Mouse (Mus musculus): ENCODE measurements around the gene Gm42688. TPM values are rescaled to one million over a fixed set of nuclear protein-coding genes. Genes with fewer than 3 reads are reported as not detected.

Gm42688 gene
- total RNA-seq, 2 experiments from 2014 or later = 3.9 to 5.0 TPM

DNA sequence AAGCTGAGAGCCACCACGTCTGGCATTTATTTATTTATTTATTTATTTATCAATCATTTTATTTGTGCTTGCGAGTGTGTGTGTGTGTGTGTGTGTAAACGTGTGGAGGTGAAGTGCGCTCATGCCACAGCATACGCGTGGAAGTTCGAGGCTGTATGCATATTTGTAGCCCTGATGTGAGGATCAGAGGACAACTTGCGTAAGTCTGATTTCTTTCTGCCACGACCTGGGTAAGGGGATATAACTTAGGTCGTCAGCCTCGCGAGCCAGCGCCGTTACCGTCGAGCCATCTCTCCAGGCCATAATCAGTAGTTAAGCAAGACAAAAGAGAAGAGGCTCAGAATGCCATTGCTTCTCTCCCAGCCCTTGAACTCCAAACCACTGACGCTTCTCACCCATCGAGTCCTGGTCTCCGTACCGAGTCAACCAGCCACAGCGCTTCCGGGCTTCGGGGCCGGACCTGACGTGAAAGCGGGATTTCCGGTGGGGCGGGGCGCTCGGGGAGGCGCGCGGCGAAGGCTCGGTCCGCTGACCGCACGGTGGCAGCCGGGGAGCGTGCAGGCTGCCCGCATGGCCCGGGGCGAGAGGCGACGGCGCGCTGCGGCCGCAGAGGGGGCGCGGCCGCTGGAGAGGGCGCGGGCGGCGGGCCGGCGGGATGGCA lies 13.7 kb downstream of the Gm42688 start, which contains the start of gene Mogs:
Mogs (plus strand) TSS at position 486 of the 661 bp plus-strand sequence.
- peak; percentile 91 to 94 for DNase-seq (ENCODE audit: low spot score in 2 of 2)
- intact Hi-C loops (cut with DNase I) = loop anchor here (2.0 kb wide), 1 partner anchor 44 kb away; no protein-coding TSS in a partner anchor

DNA sequence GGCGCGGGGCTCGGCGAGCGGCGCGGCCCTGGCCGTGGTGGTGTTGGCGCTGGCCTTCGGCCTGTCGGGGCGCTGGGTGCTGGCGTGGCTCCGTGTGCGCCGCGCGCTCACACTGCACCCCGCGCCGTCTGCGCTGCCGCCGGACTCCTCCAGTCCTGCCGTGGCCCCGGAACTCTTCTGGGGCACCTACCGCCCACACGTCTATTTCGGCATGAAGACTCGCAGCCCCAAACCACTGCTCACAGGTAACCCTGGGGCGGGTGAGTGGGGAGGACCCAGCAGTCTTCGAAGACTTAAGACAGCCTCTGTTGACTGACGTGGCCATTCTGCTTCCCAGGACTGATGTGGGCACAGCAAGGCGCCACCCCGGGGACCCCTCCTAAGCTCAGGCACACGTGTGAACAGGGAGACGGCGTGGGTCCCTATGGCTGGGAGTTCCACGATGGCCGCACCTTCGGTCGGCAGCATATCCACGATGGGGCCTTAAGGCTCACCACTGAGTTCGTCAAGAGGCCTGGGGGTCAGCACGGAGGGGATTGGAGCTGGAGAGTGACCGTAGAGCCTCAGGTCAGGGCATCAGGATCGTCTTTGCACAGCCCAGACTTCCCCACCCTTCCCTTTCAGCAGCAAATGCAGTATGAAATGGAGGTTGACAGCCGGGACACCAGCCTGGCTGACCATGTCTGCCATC lies 14.4 kb downstream of the Gm42688 start:
- no peak for DNase-seq (ENCODE audit: low spot score in 2 of 2)
- intact Hi-C loops (cut with DNase I) = loop anchor here (2.0 kb wide), 1 partner anchor 43 kb away; no protein-coding TSS in a partner anchor

DNA sequence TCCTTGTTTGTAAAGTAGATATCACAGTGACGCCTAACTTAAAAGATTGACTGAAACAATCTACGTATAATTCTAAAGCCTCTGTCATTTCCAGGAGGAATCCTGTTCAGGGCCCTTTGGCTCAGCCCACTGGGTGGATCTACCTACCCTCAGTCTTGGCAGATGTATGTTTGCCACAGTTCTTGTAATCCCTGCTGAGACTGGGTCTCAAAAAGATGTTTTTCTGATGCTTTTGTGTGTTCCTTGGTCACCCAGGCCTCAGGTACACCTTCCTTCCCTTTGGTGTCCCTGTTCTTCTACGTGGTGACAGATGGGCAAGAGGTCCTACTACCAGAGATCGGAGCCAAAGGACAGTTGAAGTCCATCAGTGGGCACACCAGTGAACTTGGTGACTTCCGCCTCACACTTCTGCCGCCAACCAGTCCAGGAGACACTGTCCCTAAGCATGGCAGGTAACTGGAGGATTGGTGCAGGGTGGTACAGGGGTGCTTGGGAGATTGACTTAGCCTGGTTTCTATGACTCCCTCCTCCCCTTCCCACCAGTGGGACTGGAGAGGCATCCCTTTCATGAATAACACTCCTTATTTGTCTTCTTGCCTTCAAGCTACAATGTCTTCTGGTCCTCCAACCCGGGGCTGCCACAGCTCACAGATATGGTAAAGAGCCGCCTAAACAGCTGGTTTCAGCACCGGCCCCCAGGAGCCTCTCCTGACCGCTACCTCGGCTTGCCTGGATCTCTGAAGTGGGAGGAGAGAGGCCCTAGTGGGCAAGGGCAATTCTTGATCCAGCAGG lies 15.2 kb downstream of the Gm42688 start:
- DNase-seq (ENCODE audit: low spot score in 2 of 2) = no peak
- intact Hi-C loops (cut with DNase I) = no loop called here

DNA sequence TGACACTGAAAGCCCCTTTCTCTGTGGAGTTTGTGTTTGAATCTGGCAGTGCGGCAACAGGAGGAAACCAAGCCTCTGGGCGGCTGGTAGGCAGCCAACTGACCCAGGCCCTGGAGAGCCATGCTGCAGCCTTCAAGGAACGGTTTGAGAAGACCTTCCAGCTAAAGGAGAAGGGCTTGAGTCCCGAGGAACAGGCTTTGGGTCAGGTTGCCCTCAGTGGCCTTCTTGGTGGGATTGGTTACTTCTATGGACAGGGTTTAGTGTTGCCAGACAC lies 15.7 kb downstream of the Gm42688 start:
- intact Hi-C loops (cut with DNase I) = no loop called here

DNA sequence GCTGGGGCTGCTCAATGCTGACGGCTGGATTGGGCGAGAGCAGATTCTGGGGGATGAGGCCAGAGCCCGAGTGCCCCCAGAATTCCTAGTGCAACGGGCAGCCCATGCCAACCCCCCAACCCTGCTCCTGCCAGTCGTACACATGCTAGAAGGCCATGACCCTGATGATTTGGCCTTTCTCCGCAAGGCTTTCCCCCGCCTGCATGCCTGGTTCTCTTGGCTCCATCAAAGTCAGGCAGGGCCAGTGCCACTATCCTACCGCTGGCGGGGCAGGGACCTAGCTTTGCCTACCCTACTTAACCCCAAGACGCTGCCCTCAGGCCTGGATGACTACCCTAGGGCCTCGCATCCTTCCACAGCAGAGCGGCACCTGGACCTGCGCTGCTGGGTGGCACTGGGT lies 16.2 kb downstream of the Gm42688 start:
- intact Hi-C loops (cut with DNase I) = no loop called here

More for the DNA sequence above, 15.7 kb downstream of the Gm42688 start:
- no peak for DNase-seq (ENCODE audit: low spot score in 2 of 2)

DNA sequence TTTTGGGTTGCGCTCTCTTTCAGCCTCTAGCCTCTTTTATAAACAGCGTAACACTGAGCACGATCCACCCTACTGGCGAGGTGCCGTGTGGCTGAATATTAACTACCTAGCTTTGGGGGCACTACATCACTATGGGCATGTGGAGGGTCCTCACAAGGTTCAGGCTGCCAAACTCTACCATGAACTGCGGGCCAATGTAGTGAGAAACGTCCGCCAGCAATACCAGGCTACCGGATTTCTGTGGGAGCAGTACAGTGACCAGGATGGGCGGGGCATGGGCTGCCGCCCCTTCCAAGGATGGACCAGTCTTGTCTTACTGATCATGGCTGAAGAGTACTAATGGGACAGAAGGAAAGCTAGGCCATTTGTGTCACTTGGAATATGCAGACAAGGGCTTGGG lies 17.0 kb downstream of the Gm42688 start:
- no peak for DNase-seq (ENCODE audit: low spot score in 2 of 2)
- intact Hi-C loops (cut with DNase I) = no loop called here

More for the DNA sequence above, 16.2 kb downstream of the Gm42688 start:
- DNase-seq (ENCODE audit: low spot score in 2 of 2) = no peak

DNA sequence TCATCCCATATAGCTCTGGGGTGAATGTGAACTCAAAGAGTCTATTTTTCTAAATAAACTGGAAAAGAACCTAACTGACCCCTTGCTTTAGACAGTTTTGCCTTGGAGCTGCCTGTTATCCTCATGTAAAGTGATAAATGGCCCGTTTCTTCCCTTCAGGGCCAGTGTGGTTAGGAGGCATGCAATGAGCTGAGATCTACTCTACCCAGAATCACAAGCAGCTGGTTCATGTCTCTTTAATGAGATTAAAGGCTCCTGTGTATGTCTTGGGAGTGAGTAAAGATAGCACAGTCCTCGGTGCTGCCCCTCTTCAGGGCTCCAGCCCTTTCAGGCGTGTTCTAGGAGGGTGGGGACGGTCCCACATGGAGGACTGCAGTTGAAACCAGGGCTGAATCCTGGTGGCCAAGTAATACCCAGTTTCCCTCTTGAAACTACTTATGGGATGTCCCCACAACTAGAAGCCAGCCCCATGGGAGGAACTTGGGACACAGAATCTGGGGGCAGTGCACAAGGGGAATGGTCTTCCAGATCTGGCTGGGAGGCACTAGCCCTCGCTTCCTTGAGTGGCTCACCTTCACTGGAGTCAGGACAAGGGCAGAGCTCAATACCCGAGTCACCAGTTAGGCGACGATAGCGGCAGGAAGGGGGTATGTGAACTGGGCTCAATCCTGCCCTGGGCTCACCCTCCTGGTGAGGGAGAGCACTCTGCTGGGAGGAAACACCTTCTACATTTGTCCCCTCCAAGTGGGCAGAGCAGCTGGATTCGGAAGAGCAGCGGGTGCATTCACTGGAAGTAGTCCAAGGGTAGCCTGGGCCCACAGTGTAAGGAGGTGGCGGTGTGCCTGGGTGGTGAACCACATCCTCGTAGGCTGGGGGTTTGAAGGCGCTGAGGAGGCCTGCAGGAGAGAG lies 17.7 kb downstream of the Gm42688 start:
- no peak for DNase-seq (ENCODE audit: low spot score in 2 of 2)
- intact Hi-C loops (cut with DNase I) = no loop called here

DNA sequence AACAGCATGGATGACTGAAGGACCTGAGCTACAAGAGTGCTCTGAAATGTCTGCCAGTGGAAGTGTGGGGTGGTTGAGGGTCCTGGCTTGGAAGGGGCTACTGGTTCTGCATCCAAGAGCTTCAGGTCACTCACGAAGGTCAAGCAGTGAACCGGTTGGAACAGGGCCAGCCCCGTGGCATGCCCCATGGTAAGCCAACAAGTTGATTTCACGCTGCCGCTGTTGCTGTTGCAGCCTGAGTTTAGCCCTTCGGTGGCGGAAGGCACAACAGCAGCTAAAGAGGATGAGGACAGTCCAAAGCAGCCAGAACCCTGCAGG lies 18.3 kb downstream of the Gm42688 start:
- intact Hi-C loops (cut with DNase I) = no loop called here
- DNase-seq (ENCODE audit: low spot score in 2 of 2) = no peak

DNA sequence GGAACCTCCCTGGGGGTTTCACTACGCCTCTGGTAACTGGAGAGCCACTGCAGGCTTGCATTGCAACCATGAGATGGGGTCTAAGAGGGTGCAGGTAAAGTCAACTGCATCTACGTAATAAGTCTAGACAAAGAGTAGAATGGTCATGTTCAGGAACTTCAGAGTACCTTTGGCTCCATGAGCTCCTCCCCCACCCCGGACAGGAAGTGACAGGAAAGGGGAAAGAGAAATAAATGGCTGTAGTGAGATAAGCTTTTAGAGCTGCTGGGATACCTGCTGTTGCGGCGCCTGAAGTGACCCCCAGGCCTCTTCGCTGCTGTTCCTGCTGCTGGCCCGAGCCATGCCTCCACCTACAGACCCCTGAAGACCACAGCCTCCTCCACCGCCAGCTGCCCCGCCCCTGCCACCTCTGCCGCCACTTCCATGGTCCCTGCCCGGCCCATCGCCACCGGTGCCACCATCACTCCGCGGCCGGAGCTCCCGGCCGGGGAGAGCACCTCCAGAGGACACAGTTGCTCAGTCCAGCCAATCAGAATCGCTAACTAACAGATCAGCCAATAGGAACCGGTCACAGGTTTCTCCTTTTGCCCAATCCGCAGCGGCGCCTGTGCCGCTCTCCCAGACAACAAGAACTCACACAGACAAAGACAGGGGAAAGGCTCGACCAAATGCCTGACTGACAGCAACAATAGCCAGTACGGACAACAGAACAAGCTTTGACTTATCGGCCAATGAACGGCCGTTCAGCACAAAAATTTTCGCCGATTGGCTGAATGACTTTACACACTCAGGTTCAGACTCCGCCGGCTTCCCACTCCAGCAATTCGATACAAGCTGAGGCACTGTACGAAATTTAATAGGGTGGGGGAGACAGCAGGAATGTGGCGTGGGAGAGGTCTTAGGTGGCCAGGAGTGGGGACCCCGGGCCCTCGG lies 19.8 kb downstream of the Gm42688 start, which contains the start of gene Wbp1:
Wbp1 (minus strand) TSS at position 630 of the 933 bp plus-strand sequence.
- intact Hi-C loops (cut with DNase I) = no loop called here

DNA sequence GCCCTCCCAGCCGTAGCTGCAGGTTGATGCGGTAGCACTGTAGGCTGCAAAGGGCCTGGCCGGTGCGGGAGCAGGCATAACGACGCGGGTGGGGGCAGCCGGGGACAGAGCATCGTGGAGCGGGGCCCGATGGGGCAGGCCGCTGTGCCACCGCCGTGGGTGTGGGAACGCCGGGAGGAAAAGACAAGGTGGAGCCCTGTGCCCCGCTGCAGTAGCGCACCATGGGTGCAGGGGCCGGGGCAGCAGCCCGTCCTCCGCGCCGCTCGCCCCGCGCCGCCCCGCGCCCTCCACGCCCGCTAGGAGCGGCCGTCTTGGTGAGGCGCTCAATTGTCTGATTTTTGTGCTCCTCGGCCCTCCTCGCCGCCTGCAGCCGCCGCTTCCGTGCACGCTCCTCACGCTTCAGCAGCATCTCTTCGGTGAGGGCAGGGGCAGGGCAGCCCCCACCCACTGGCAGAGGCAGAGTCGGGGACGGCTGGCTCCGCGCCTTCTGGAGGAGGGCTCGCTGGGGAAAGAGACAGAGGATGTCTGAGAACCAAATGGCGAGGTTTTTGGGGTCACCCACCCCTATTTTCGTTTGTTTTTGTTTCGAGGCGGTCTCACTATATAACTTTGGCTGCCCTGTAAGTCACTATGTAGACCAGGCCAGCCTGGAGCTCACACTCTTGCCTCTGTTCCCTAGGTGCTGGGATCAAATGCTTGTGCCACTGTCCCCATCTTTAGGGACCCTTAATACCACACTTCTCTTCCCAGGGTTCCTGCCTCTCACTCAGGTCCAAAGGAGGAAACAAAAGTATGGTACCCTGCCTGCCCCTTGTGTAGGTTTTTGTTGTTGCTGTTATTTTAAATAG lies 20.7 kb downstream of the Gm42688 start:
- intact Hi-C loops (cut with DNase I) = no loop called here
- no peak for DNase-seq (ENCODE audit: low spot score in 2 of 2)

More for the DNA sequence above, 19.8 kb downstream of the Gm42688 start, which contains the start of gene Wbp1:
- peak; percentile 95 to 100 for DNase-seq (ENCODE audit: low spot score in 2 of 2)

DNA sequence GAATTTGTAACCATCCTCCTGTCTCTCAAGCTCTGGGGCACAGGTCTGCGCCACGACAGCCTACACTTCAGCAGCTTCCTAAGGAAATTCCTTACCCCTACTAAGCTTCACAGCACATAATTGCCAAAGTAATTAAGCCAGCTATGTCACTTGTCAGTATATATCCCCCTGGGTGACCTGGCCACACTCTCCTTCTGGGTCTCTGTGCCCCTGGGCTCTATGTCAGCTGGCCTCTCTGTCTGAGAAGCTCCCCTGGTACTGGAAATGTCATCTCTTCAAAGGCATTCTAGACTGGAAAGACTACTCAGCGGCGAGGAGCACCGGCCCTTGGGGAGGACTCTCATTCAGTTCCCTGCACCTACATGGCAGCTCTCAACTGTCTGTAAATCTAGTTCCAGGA lies 21.5 kb downstream of the Gm42688 start:
- intact Hi-C loops (cut with DNase I) = no loop called here

DNA sequence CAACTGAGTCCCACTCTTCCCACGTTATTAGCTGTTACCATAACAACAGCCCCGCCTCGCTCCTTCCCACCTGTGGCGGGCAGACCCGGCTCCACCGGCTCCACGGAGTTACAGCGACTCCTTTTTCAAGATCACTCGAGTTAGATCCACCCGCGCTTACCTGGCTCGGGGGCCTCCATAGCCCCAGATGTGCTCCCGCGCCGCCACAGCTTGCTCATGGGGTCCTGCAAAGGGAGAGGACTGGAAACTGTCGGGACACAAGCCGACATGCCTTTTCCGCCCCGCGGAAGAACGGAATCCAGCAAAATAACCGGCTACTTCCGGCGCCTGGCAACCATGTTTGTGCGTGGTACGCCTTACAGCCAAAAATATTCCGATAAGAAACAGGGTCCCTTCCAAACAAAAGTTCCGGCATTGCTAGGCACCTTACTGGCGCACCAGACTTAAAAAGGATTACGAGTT lies 23.5 kb downstream of the Gm42688 start:
- intact Hi-C loops (cut with DNase I) = no loop called here
- DNase-seq (ENCODE audit: low spot score in 2 of 2) = peak; percentile 88 to 92

More for the DNA sequence above, 21.5 kb downstream of the Gm42688 start:
- DNase-seq (ENCODE audit: low spot score in 2 of 2) = no peak

DNA sequence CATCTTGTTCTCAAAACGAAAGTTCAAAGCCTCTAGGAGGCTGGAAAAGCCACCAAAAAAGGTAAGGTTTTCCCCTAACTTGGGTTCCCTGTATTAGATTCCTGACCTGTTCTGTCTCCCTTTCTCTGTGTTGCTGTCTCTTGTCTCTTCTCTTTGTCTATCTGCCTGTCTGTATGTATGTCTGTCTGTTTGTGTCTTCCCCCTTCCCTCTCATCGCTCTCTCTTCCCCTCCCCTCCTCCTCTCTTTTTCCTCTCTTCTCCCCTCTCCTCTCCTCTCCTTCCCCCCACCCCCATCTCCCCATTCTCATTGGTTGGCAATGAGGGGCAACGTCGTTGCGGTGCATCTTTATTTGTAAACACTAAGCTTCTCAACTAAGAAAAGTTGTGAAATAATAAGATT lies 23.9 kb downstream of the Gm42688 start, which contains the start of gene Ino80b:
Ino80b (minus strand) TSS at position 101 of the 400 bp plus-strand sequence.
- intact Hi-C loops (cut with DNase I) = no loop called here
- DNase-seq (ENCODE audit: low spot score in 2 of 2) = no peak

DNA sequence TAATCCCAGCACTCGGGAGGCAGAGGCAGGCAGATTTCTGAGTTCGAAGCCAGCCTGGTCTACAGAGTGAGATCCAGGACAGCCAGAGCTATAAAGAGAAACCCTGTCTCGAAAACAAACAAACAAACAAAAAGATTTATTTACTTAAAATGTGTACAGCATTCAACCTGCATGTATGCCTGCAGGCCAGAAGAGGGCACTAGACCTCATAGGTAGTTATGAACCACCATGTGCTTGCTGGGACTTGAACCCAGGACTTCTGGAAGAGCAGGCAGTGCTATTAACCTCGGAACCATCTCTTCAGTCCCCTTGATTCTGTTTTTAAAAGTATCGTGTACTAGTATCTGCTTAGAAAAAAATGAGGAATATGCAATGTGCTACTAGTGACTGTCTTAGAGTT lies 26.0 kb downstream of the Gm42688 start:
- DNase-seq (ENCODE audit: low spot score in 2 of 2) = no peak
- intact Hi-C loops (cut with DNase I) = no loop called here

DNA sequence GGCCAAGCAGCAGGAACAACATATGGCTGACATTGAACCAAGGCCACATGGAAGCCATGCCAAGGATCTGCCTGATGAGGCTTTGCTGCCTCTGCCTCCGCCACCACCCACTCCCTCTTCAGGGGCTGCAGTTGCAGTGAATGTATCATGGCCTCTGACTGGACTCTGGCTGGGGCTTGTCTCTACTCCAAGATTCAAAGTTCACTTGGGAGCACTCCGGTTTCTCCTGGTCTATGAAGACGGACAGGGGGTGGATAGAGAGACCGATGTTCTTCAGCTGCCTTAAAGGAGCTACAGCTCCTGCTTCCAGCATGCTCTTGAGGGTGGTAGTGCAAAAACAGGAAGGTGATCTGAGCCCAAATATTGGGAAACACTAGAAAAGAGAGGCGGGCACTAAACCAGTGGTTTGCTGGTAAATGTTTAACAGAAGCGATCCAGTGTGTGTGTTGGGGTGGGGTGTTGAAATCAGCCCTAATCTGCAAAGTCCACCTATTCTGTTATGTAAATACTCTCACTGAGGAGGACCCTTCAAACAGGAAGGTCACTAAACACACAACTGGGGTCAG lies 30.1 kb downstream of the Gm42688 start:
- intact Hi-C loops (cut with DNase I) = no loop called here
- no peak for DNase-seq (ENCODE audit: low spot score in 2 of 2)

DNA sequence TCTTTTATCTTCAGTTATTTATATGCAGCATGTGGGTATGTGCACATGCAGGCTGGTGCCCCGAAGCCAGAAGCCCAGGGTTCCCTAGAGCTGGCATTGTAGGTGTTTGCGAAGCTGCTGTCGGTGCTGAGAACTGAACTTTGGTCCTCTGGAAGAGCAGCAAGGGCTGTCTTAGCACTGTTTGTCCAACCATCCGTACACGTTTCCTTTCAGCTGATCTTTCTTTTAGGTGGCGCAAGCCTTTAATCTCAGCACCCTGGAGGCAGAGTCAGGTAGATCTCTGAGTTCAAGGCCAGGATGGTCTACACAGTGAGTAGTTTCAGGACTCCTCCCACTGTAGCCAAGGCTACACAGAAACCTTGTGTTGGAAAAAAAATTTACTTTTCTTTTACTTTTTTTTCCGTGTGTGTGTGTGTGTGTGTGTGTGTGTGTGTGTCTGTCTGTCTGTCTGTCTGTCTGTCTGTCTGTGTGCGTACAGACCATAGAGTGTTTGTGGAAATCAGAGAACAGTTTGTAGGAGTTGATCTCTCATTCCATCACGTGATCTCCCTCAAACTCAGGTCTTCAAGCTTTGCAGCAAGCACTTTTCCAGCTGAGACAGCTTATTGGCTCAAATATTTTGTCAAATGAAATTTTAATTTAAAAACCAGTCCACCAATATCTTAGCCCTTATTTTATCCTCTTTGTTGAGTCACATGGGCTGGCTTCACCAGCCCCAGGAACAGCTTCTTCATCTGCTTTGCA lies 30.9 kb downstream of the Gm42688 start:
- DNase-seq (ENCODE audit: low spot score in 2 of 2) = no peak
- intact Hi-C loops (cut with DNase I) = no loop called here
